Mouse (Mus musculus) testis, adult 2 months (tissue): ENCODE data around the gene Mical3.

Source experiments
- CTCF ChIP-seq: fragments of 200-500 bp; IDR thresholded peaks from 2 replicates; pipeline ENCODE4 v1.5.1; 2012; ENCODE audit warnings: low read depth, mild to moderate bottlenecking, inconsistent platforms, low read length, moderate library complexity; ENCODE audit not compliant: control insufficient read depth, insufficient read depth, insufficient replicate concordance
- POLR2A ChIP-seq: fragments of 200-500 bp; IDR thresholded peaks from 2 replicates; pipeline ENCODE4 v1.6.1; 2012; ENCODE audit warnings: low read depth, mild to moderate bottlenecking, inconsistent platforms, low read length, moderate library complexity; ENCODE audit not compliant: control insufficient read depth

GRCm38 (mm10) chr6:121117142-121117541 lies 13.7 kb downstream of the Mical3 start:
- peak; percentile 76; the same call in 1 of the 2 replicates for TF ChIP-seq CTCF
- TF ChIP-seq POLR2A = no peak
